Mouse (Mus musculus): ENCODE data around the gene Fbxo27. TPM values are rescaled to one million over a fixed set of nuclear protein-coding genes. Genes with fewer than 3 reads are reported as not detected.

Fbxo27 gene
- 5.8 and 5.9 TPM in 2 replicates for total RNA-seq (2012; rRNA removed)

GRCm38 (mm10) chr7:28692545-28693320 lies at the start of gene Fbxo27:
Gene Fbxo27 (plus strand): TSS chr7:28692849.
- peak within 1 kb of the TSS; percentile 69 to 75 for H3K4me3 ChIP-seq (ENCODE audit: insufficient read depth in 1 of 2, low read depth in 1 of 2, low read length in 2 of 2, poor library complexity in 1 of 2, severe bottlenecking in 1 of 2)
- peaks cover 2 to 8% of the 10 kb centered on the region in 2 experiments; a peak in 3 of 4 replicates for H3K4me1 ChIP-seq (ENCODE audit: control insufficient read depth in 2 of 2, insufficient read depth in 2 of 2, low read length in 2 of 2, poor library complexity in 1 of 2)
- no peaks in the 10 kb centered on the region for H3K9me3 ChIP-seq (ENCODE audit: control insufficient read depth, insufficient read depth, low read depth, low read length)
- in situ Hi-C loops (cut with MboI; ENCODE audit: low sequenced_read_pairs in 2 of 2, unreplicated experiment in 2 of 2), result no loop called here
- TF ChIP-seq HCFC1 (IDR thresholded peaks at IDR 0.05; ENCODE audit: borderline replicate concordance, insufficient read depth, low read length) (0 out of 2 replicates have a peak, but pooled peaks have one; percentile 27), ZC3H11A (IDR thresholded peaks at IDR 0.05; ENCODE audit: borderline replicate concordance, low read depth, low read length) (no peak)
- H3K36me3 ChIP-seq (ENCODE audit: control insufficient read depth, insufficient read depth, low read length, poor library complexity, severe bottlenecking), result no peaks in the 10 kb centered on the region
- peak within 1 kb of the TSS; percentile 81 for H3K9ac ChIP-seq (ENCODE audit: insufficient read depth, low read depth, low read length, poor library complexity, severe bottlenecking)
- peak within 1 kb of the TSS; percentile 16 for H3K27ac ChIP-seq (ENCODE audit: insufficient read depth, low read depth, low read length, poor library complexity, severe bottlenecking)
- DNase-seq (ENCODE audit: low read depth, low spot score), result no peak

- Histone ChIP-seq H3K9me3 (ENCODE audit: control insufficient read depth, insufficient read depth, low read depth, low read length) (no peaks in the 10 kb centered on the region), H3K4me3 (ENCODE audit: insufficient read depth in 1 of 2, low read depth in 1 of 2, low read length in 2 of 2, poor library complexity in 1 of 2, severe bottlenecking in 1 of 2) (no peak overlapping the region), H3K36me3 (ENCODE audit: control insufficient read depth, insufficient read depth, low read length, poor library complexity, severe bottlenecking) (no peaks in the 10 kb centered on the region), H3K9ac (ENCODE audit: insufficient read depth, low read depth, low read length, poor library complexity, severe bottlenecking) (no peak overlapping the region), H3K27ac (ENCODE audit: insufficient read depth, low read depth, low read length, poor library complexity, severe bottlenecking) (no peak overlapping the region), H3K4me1 (ENCODE audit: control insufficient read depth in 2 of 2, insufficient read depth in 2 of 2, low read length in 2 of 2, poor library complexity in 1 of 2) (peaks cover 0 to 6% of the 10 kb centered on the region in 2 experiments; a peak in 1 of 4 replicates)
- in situ Hi-C loops (cut with MboI; ENCODE audit: low sequenced_read_pairs in 2 of 2, unreplicated experiment in 2 of 2), result no loop called here
- TF ChIP-seq ZNF384 (IDR thresholded peaks at IDR 0.05; ENCODE audit: low read depth, low read length) (no peak), MAFK (IDR thresholded peaks at IDR 0.05; ENCODE audit: insufficient read depth, low read depth, low read length) (peak; percentile 50; the same call in 1 of the 2 replicates)
- no peak for DNase-seq (ENCODE audit: low read depth, low spot score)
Observed at GRCm38 (mm10) chr7:28645366-28645765, 47.3 kb upstream of the Fbxo27 start.

- Histone ChIP-seq H3K4me1 (ENCODE audit: control insufficient read depth in 2 of 2, insufficient read depth in 2 of 2, low read length in 2 of 2, poor library complexity in 1 of 2) (peaks cover 0 to 6% of the 10 kb centered on the region in 2 experiments; a peak in 1 of 4 replicates), H3K9me3 (ENCODE audit: control insufficient read depth, insufficient read depth, low read depth, low read length) (no peaks in the 10 kb centered on the region), H3K4me3 (ENCODE audit: insufficient read depth in 1 of 2, low read depth in 1 of 2, low read length in 2 of 2, poor library complexity in 1 of 2, severe bottlenecking in 1 of 2) (no peak overlapping the region), H3K9ac (ENCODE audit: insufficient read depth, low read depth, low read length, poor library complexity, severe bottlenecking) (no peak overlapping the region), H3K27ac (ENCODE audit: insufficient read depth, low read depth, low read length, poor library complexity, severe bottlenecking) (no peak overlapping the region), H3K36me3 (ENCODE audit: control insufficient read depth, insufficient read depth, low read length, poor library complexity, severe bottlenecking) (no peaks in the 10 kb centered on the region)
- in situ Hi-C loops (cut with MboI; ENCODE audit: low sequenced_read_pairs in 2 of 2, unreplicated experiment in 2 of 2), result no loop called here
- TF ChIP-seq HCFC1 (IDR thresholded peaks at IDR 0.05; ENCODE audit: borderline replicate concordance, insufficient read depth, low read length) (no peak), ZC3H11A (IDR thresholded peaks at IDR 0.05; ENCODE audit: borderline replicate concordance, low read depth, low read length) (no peak), CHD2 (IDR thresholded peaks at IDR 0.05; ENCODE audit: low read depth, low read length) (no peak), MAFK (IDR thresholded peaks at IDR 0.05; ENCODE audit: insufficient read depth, low read depth, low read length) (no peak), ZNF384 (IDR thresholded peaks at IDR 0.05; ENCODE audit: low read depth, low read length) (no peak)
- DNase-seq (ENCODE audit: low read depth, low spot score), result no peak
Observed at GRCm38 (mm10) chr7:28645947-28646475, 46.6 kb upstream of the Fbxo27 start.

- Histone ChIP-seq H3K9ac (ENCODE audit: insufficient read depth, low read depth, low read length, poor library complexity, severe bottlenecking) (no peak overlapping the region), H3K4me3 (ENCODE audit: insufficient read depth in 1 of 2, low read depth in 1 of 2, low read length in 2 of 2, poor library complexity in 1 of 2, severe bottlenecking in 1 of 2) (no peak overlapping the region), H3K9me3 (ENCODE audit: control insufficient read depth, insufficient read depth, low read depth, low read length) (no peaks in the 10 kb centered on the region), H3K4me1 (ENCODE audit: control insufficient read depth in 2 of 2, insufficient read depth in 2 of 2, low read length in 2 of 2, poor library complexity in 1 of 2) (peaks cover 0 to 6% of the 10 kb centered on the region in 2 experiments; a peak in 1 of 4 replicates), H3K36me3 (ENCODE audit: control insufficient read depth, insufficient read depth, low read length, poor library complexity, severe bottlenecking) (no peaks in the 10 kb centered on the region), H3K27ac (ENCODE audit: insufficient read depth, low read depth, low read length, poor library complexity, severe bottlenecking) (no peak overlapping the region)
- TF ChIP-seq HCFC1 (IDR thresholded peaks at IDR 0.05; ENCODE audit: borderline replicate concordance, insufficient read depth, low read length) (no peak), ZC3H11A (IDR thresholded peaks at IDR 0.05; ENCODE audit: borderline replicate concordance, low read depth, low read length) (0 out of 2 replicates have a peak, but pooled peaks have one; percentile 11)
- DNase-seq (ENCODE audit: low read depth, low spot score), result no peak
- in situ Hi-C loops (cut with MboI; ENCODE audit: low sequenced_read_pairs in 2 of 2, unreplicated experiment in 2 of 2), result no loop called here
Observed at GRCm38 (mm10) chr7:28647016-28647415, 45.6 kb upstream of the Fbxo27 start.

Measured in ES-E14 (cell line).